Mouse (Mus musculus) heart, postnatal 0 days (tissue): ENCODE results near the gene N4bp2. TPM values are rescaled to one million over a fixed set of nuclear protein-coding genes. Genes with fewer than 3 reads are reported as not detected.
"Not testable (repeated sequence)": the region's sequence is repeated elsewhere in the genome, so short reads cannot be mapped to it uniquely, and the experiment has no call there.

Source experiments
- ATAC-seq: fragments of 200-750 bp; cut with Nextera tagmentation; 2 replicates; pipeline ENCODE4 v1.8.0; 2017; ENCODE audit warnings: low read depth, moderate number of reproducible peaks, moderate library complexity; ENCODE audit not compliant: insufficient read depth
- DNase-seq: peaks from one replicate; pipeline ENCODE4 v3.0.0-alpha.2; 2016; ENCODE audit warnings: low spot score
- H3K27ac ChIP-seq: fragments of 300-500 bp; sonication (generic); 2 replicates; pipeline ENCODE4 v1.5.1; 2014; ENCODE audit warnings: low read depth, mild to moderate bottlenecking
- H3K27me3 ChIP-seq: fragments of 300-500 bp; sonication (generic); 2 replicates; pipeline ENCODE4 v1.6.1; 2014; ENCODE audit warnings: low read length, mixed read lengths; ENCODE audit not compliant: control insufficient read depth, insufficient read depth
- H3K36me3 ChIP-seq: fragments of 300-500 bp; sonication (generic); replicated peaks from 2 replicates; pipeline ENCODE4 v1.6.1; 2014; ENCODE audit warnings: low read length, mixed read lengths; ENCODE audit not compliant: control insufficient read depth, insufficient read depth
- H3K4me1 ChIP-seq: fragments of 300-500 bp; sonication (generic); 2 replicates; pipeline ENCODE4 v1.6.1; 2014; ENCODE audit warnings: antibody characterized with exemption; ENCODE audit not compliant: control insufficient read depth, insufficient read depth
- H3K4me2 ChIP-seq: fragments of 300-500 bp; sonication (generic); 2 replicates; pipeline ENCODE4 v1.6.1; 2014; ENCODE audit warnings: low read depth, mild to moderate bottlenecking, low read length, moderate library complexity
- H3K4me3 ChIP-seq: fragments of 300-500 bp; sonication (generic); 2 replicates; pipeline ENCODE4 v1.5.1; 2014; ENCODE audit warnings: low read depth, low read length
- H3K9ac ChIP-seq: fragments of 300-500 bp; sonication (generic); replicated peaks from 2 replicates; pipeline ENCODE4 v1.6.1; 2014; ENCODE audit warnings: low read depth, low read length, mixed read lengths
- H3K9me3 ChIP-seq: fragments of 300-500 bp; sonication (generic); replicated peaks from 2 replicates; pipeline ENCODE4 v1.6.1; 2016; ENCODE audit warnings: low read length; ENCODE audit not compliant: control insufficient read depth
- CTCF ChIP-seq: IDR thresholded peaks from 2 replicates; pipeline ENCODE4 v1.5.1; 2016; ENCODE audit warnings: antibody characterized with exemption, control low read depth, low read depth
- EP300 ChIP-seq: IDR thresholded peaks from 2 replicates; pipeline ENCODE4 v1.6.1; 2016; ENCODE audit warnings: antibody characterized with exemption, low read depth
- WGBS: fragments of 180-500 bp; shearing (Covaris S2); extraction: QIAGEN DNeasy Blood & Tissue Kit; methylation state at CpG from one replicate; pipeline ENCODE4 v1.1.7; 2014; 5-methylcytosine and 5-hydroxymethylcytosine counted together
- polyA plus RNA-seq: library from polyadenylated mRNA; unstranded; fragments of >200 nt; fragmentation: Nextera tagmentation; extraction: Ambion mirVana; gene quantifications from 2 replicates; pipeline ENCODE4 v1.2.1, GENCODE M21; 2015
- total RNA-seq: library from RNA; depleted of rRNA; stranded (reverse); fragments of >200 nt; gene quantifications from 2 replicates; pipeline ENCODE4 v1.2.3, GENCODE M21; 2014; ENCODE audit warnings: low replicate concordance

The N4bp2 gene
- total and polyA plus RNA-seq, 2 experiments from 2014 or later: 8.0 to 18.6 TPM

- DNase-seq (peak; percentile 97), ATAC-seq (peak; percentile 83)
- 3% methylated on average over 36 of the region's 36 CpGs for WGBS
- Histone ChIP-seq H3K9me3 (no peaks in the 10 kb centered on the region), H3K4me2 (peak overlapping the region; percentile 77), H3K27ac (peak overlapping the region; percentile 100), H3K27me3 (no peaks in the 10 kb centered on the region), H3K4me1 (peaks cover 11% of the 10 kb centered on the region), H3K36me3 (0 out of 2 replicates have a peak, but pooled peaks cover 4% of the 10 kb centered on the region), H3K4me3 (peak overlapping the region; percentile 99), H3K9ac (peak overlapping the region; percentile 100)
- TF ChIP-seq CTCF (no peak), EP300 (no peak; the same call in 1 of the 2 replicates)
Measured at GRCm38 (mm10) chr5:65764786-65765634, 1.7 kb downstream of the N4bp2 start.

- Histone ChIP-seq H3K4me1 (peaks cover 11% of the 10 kb centered on the region), H3K9ac (0 out of 2 replicates have a peak overlapping the region, but pooled peaks have one; percentile 100), H3K9me3 (no peaks in the 10 kb centered on the region), H3K27ac (no peak overlapping the region), H3K27me3 (no peaks in the 10 kb centered on the region), H3K4me2 (peak overlapping the region; percentile 77), H3K36me3 (0 out of 2 replicates have a peak, but pooled peaks cover under 1% of the 10 kb centered on the region), H3K4me3 (peak overlapping the region; percentile 99)
- TF ChIP-seq CTCF (no peak), EP300 (no peak)
- no peak for DNase-seq
- WGBS: 36% methylated on average over 5 of the region's 5 CpGs
- no peak for ATAC-seq
Measured at GRCm38 (mm10) chr5:65765635-65765911, 2.3 kb downstream of the N4bp2 start.

GRCm38 (mm10) chr5:65768007-65768406 lies 4.7 kb downstream of the N4bp2 start:
- Histone ChIP-seq H3K4me3 (no peak overlapping the region), H3K4me1 (peaks cover 7% of the 10 kb centered on the region), H3K27me3 (no peaks in the 10 kb centered on the region), H3K36me3 (no peaks in the 10 kb centered on the region), H3K4me2 (no peak overlapping the region), H3K9ac (no peak overlapping the region), H3K9me3 (no peaks in the 10 kb centered on the region), H3K27ac (peak overlapping the region; percentile 46)
- TF ChIP-seq EP300 (no peak), CTCF (no peak)
- DNase-seq: no peak
- no peak for ATAC-seq
- WGBS: 34% methylated on average over 5 of the region's 5 CpGs

- Histone ChIP-seq H3K36me3 (no peaks in the 10 kb centered on the region), H3K27me3 (no peaks in the 10 kb centered on the region), H3K27ac (no peak overlapping the region), H3K4me3 (no peak overlapping the region), H3K4me2 (no peak overlapping the region), H3K4me1 (peaks cover 7% of the 10 kb centered on the region), H3K9ac (no peak overlapping the region), H3K9me3 (no peaks in the 10 kb centered on the region)
- WGBS: 90% methylated on average over 7 of the region's 7 CpGs
- no peak for TF ChIP-seq EP300
- TF ChIP-seq CTCF: no peak
- ATAC-seq (no peak), DNase-seq (no peak)
Measured at GRCm38 (mm10) chr5:65770065-65770464, 6.7 kb downstream of the N4bp2 start.

GRCm38 (mm10) chr5:65770493-65770892 lies 7.2 kb downstream of the N4bp2 start:
- 92% methylated on average over 4 of the region's 4 CpGs for WGBS
- Histone ChIP-seq H3K27ac (no peak overlapping the region), H3K4me1 (peaks cover 7% of the 10 kb centered on the region), H3K4me2 (no peak overlapping the region), H3K27me3 (no peaks in the 10 kb centered on the region), H3K9ac (no peak overlapping the region), H3K4me3 (no peak overlapping the region), H3K36me3 (peaks cover 2% of the 10 kb centered on the region; the same call in 1 of the 2 replicates), H3K9me3 (no peaks in the 10 kb centered on the region)
- TF ChIP-seq EP300 (no peak), CTCF (no peak)
- ATAC-seq (no peak), DNase-seq (no peak)

GRCm38 (mm10) chr5:65773957-65774356 lies 10.6 kb downstream of the N4bp2 start:
- not testable (repeated sequence) for H3K4me1 ChIP-seq, H3K4me2 ChIP-seq, DNase-seq, ATAC-seq, H3K4me3 ChIP-seq, H3K9ac ChIP-seq, H3K27ac ChIP-seq, H3K27me3 ChIP-seq, H3K9me3 ChIP-seq
- 93% methylated on average over 3 of the region's 3 CpGs for WGBS
- peaks cover 22% of the 10 kb centered on the region for H3K36me3 ChIP-seq
